Mouse (Mus musculus): Measurements from ENCODE around the gene Mospd3. TPM values are rescaled to one million over a fixed set of nuclear protein-coding genes. Genes with fewer than 3 reads are reported as not detected.
A peak's percentile ranks its signal among the peaks of the same experiment; 100 is the strongest.

The Mospd3 gene
- polyA plus RNA-seq, 1 experiment = 29.1 TPM

- Histone ChIP-seq H3K27ac (ENCODE audit: control insufficient read depth, insufficient read depth, low read depth, low read length, poor library complexity) (no peak overlapping the region), H3K4me1 (ENCODE audit: control insufficient read depth, insufficient read depth, low read length) (no peaks in the 10 kb centered on the region; the same call in 1 of the 2 replicates), H3K4me3 (replicated peaks; ENCODE audit: control insufficient read depth, low read depth, low read length) (no peak overlapping the region)
- TF ChIP-seq POLR2A (IDR thresholded peaks at IDR 0.05; ENCODE audit: borderline replicate concordance, control insufficient read depth, low read depth, low read length) (no peak), CTCF (IDR thresholded peaks at IDR 0.05; ENCODE audit: control insufficient read depth, insufficient read depth, low read length) (no peak)
- 94% methylated on average over 5 of the region's 5 CpGs for WGBS
These were observed 34.4 kb downstream of the Mospd3 start for GRCm38 (mm10) chr5:137566416-137566815.

GRCm38 (mm10) chr5:137565744-137566143, 35.1 kb downstream of the Mospd3 start:
- Histone ChIP-seq H3K4me3 (replicated peaks; ENCODE audit: control insufficient read depth, low read depth, low read length) (no peak overlapping the region), H3K4me1 (ENCODE audit: control insufficient read depth, insufficient read depth, low read length) (no peaks in the 10 kb centered on the region; the same call in 1 of the 2 replicates), H3K27ac (ENCODE audit: control insufficient read depth, insufficient read depth, low read depth, low read length, poor library complexity) (no peak overlapping the region)
- TF ChIP-seq POLR2A (IDR thresholded peaks at IDR 0.05; ENCODE audit: borderline replicate concordance, control insufficient read depth, low read depth, low read length) = no peak
- no peak for TF ChIP-seq CTCF (IDR thresholded peaks at IDR 0.05; ENCODE audit: control insufficient read depth, insufficient read depth, low read length)
- 81% methylated on average over 6 of the region's 6 CpGs for WGBS

GRCm38 (mm10) chr5:137562965-137563364, 37.9 kb downstream of the Mospd3 start:
- no peak overlapping the region for H3K4me3 ChIP-seq (replicated peaks; ENCODE audit: control insufficient read depth, low read depth, low read length)
- TF ChIP-seq CTCF (IDR thresholded peaks at IDR 0.05; ENCODE audit: control insufficient read depth, insufficient read depth, low read length) (no peak), POLR2A (IDR thresholded peaks at IDR 0.05; ENCODE audit: borderline replicate concordance, control insufficient read depth, low read depth, low read length) (no peak)
- no peaks in the 10 kb centered on the region for H3K4me1 ChIP-seq (ENCODE audit: control insufficient read depth, insufficient read depth, low read length)
- 85% methylated on average over 10 of the region's 10 CpGs for WGBS
- H3K27ac ChIP-seq (ENCODE audit: control insufficient read depth, insufficient read depth, low read depth, low read length, poor library complexity) = no peak overlapping the region

GRCm38 (mm10) chr5:137561556-137561955, 39.3 kb downstream of the Mospd3 start:
- H3K4me1 ChIP-seq (ENCODE audit: control insufficient read depth, insufficient read depth, low read length) = no peaks in the 10 kb centered on the region
- 71% methylated on average over 6 of the region's 6 CpGs for WGBS
- TF ChIP-seq CTCF (IDR thresholded peaks at IDR 0.05; ENCODE audit: control insufficient read depth, insufficient read depth, low read length) (no peak), POLR2A (IDR thresholded peaks at IDR 0.05; ENCODE audit: borderline replicate concordance, control insufficient read depth, low read depth, low read length) (no peak)
- no peak overlapping the region for H3K27ac ChIP-seq (ENCODE audit: control insufficient read depth, insufficient read depth, low read depth, low read length, poor library complexity)
- no peak overlapping the region for H3K4me3 ChIP-seq (replicated peaks; ENCODE audit: control insufficient read depth, low read depth, low read length)

- no peak overlapping the region for H3K4me3 ChIP-seq (replicated peaks; ENCODE audit: control insufficient read depth, low read depth, low read length)
- no peak overlapping the region for H3K27ac ChIP-seq (ENCODE audit: control insufficient read depth, insufficient read depth, low read depth, low read length, poor library complexity)
- H3K4me1 ChIP-seq (ENCODE audit: control insufficient read depth, insufficient read depth, low read length) = no peaks in the 10 kb centered on the region; the same call in none of the 2 replicates
- WGBS = 44% methylated on average over 11 of the region's 11 CpGs
- no peak for TF ChIP-seq CTCF (IDR thresholded peaks at IDR 0.05; ENCODE audit: control insufficient read depth, insufficient read depth, low read length)
- no peak for TF ChIP-seq POLR2A (IDR thresholded peaks at IDR 0.05; ENCODE audit: borderline replicate concordance, control insufficient read depth, low read depth, low read length)
These were observed 47.0 kb downstream of the Mospd3 start for GRCm38 (mm10) chr5:137553898-137554297.

- WGBS = 2% methylated on average over 37 of the region's 37 CpGs
- no peak within 1 kb of the TSS for H3K4me3 ChIP-seq (replicated peaks; ENCODE audit: control insufficient read depth, low read depth, low read length)
- peak within 1 kb of the TSS; percentile 13; the same call in 1 of the 2 replicates for H3K27ac ChIP-seq (ENCODE audit: control insufficient read depth, insufficient read depth, low read depth, low read length, poor library complexity)
- no peaks in the 10 kb centered on the region; the same call in none of the 2 replicates for H3K4me1 ChIP-seq (ENCODE audit: control insufficient read depth, insufficient read depth, low read length)
- TF ChIP-seq POLR2A (IDR thresholded peaks at IDR 0.05; ENCODE audit: borderline replicate concordance, control insufficient read depth, low read depth, low read length) (no peak), CTCF (IDR thresholded peaks at IDR 0.05; ENCODE audit: control insufficient read depth, insufficient read depth, low read length) (no peak)
These were observed 47.4 kb downstream of the Mospd3 start, which contains the start of gene Actl6b for GRCm38 (mm10) chr5:137553411-137553837. Gene Actl6b (plus strand): TSS chr5:137553517.

GRCm38 (mm10) chr5:137553000-137553399, 47.9 kb downstream of the Mospd3 start:
- WGBS = 35% methylated on average over 6 of the region's 6 CpGs
- H3K4me3 ChIP-seq (replicated peaks; ENCODE audit: control insufficient read depth, low read depth, low read length) = no peak overlapping the region
- no peaks in the 10 kb centered on the region; the same call in none of the 2 replicates for H3K4me1 ChIP-seq (ENCODE audit: control insufficient read depth, insufficient read depth, low read length)
- no peak overlapping the region for H3K27ac ChIP-seq (ENCODE audit: control insufficient read depth, insufficient read depth, low read depth, low read length, poor library complexity)
- TF ChIP-seq POLR2A (IDR thresholded peaks at IDR 0.05; ENCODE audit: borderline replicate concordance, control insufficient read depth, low read depth, low read length) (no peak), CTCF (IDR thresholded peaks at IDR 0.05; ENCODE audit: control insufficient read depth, insufficient read depth, low read length) (no peak)

- Histone ChIP-seq H3K27ac (ENCODE audit: control insufficient read depth, insufficient read depth, low read depth, low read length, poor library complexity) (no peak overlapping the region), H3K4me1 (ENCODE audit: control insufficient read depth, insufficient read depth, low read length) (no peaks in the 10 kb centered on the region; the same call in none of the 2 replicates), H3K4me3 (replicated peaks; ENCODE audit: control insufficient read depth, low read depth, low read length) (no peak overlapping the region)
- TF ChIP-seq CTCF (IDR thresholded peaks at IDR 0.05; ENCODE audit: control insufficient read depth, insufficient read depth, low read length) (no peak), POLR2A (IDR thresholded peaks at IDR 0.05; ENCODE audit: borderline replicate concordance, control insufficient read depth, low read depth, low read length) (no peak)
- 68% methylated on average over 5 of the region's 5 CpGs for WGBS
These were observed 49.7 kb downstream of the Mospd3 start for GRCm38 (mm10) chr5:137551119-137551518.

GRCm38 (mm10) chr5:137549840-137550239, 51.0 kb downstream of the Mospd3 start:
- no peak for TF ChIP-seq CTCF (IDR thresholded peaks at IDR 0.05; ENCODE audit: control insufficient read depth, insufficient read depth, low read length)
- TF ChIP-seq POLR2A (IDR thresholded peaks at IDR 0.05; ENCODE audit: borderline replicate concordance, control insufficient read depth, low read depth, low read length) = no peak
- H3K27ac ChIP-seq (ENCODE audit: control insufficient read depth, insufficient read depth, low read depth, low read length, poor library complexity) = no peak overlapping the region
- H3K4me3 ChIP-seq (replicated peaks; ENCODE audit: control insufficient read depth, low read depth, low read length) = no peak overlapping the region
- no peaks in the 10 kb centered on the region; the same call in none of the 2 replicates for H3K4me1 ChIP-seq (ENCODE audit: control insufficient read depth, insufficient read depth, low read length)
- 75% methylated on average over 2 of the region's 2 CpGs for WGBS

Other genes starting within 250 kb of the Mospd3 start
- not detected in 2 replicates for gene Zan, start 124.0 kb downstream of the Mospd3 start, polyA plus RNA-seq (2011; ENCODE audit: insufficient read depth, insufficient read length, low replicate concordance, missing spikeins)
- gene Pop7, start 98.5 kb downstream of the Mospd3 start, polyA plus RNA-seq (2011; ENCODE audit: insufficient read depth, insufficient read length, low replicate concordance, missing spikeins) = 22.1 and 32.2 TPM in 2 replicates
- 57.6 and 80.1 TPM in 2 replicates for gene Gigyf1, start 82.5 kb downstream of the Mospd3 start, polyA plus RNA-seq (2011; ENCODE audit: insufficient read depth, insufficient read length, low replicate concordance, missing spikeins)
- gene Epo, start 67.8 kb downstream of the Mospd3 start, polyA plus RNA-seq (2011; ENCODE audit: insufficient read depth, insufficient read length, low replicate concordance, missing spikeins) = not detected in 2 replicates
- 294 and 476 TPM in 2 replicates for gene Gnb2, start 67.5 kb downstream of the Mospd3 start, polyA plus RNA-seq (2011; ENCODE audit: insufficient read depth, insufficient read length, low replicate concordance, missing spikeins)
- not detected in 2 replicates for gene Actl6b, start 47.5 kb downstream of the Mospd3 start, polyA plus RNA-seq (2011; ENCODE audit: insufficient read depth, insufficient read length, low replicate concordance, missing spikeins)
- gene Tfr2, start 31.2 kb downstream of the Mospd3 start, polyA plus RNA-seq (2011; ENCODE audit: insufficient read depth, insufficient read length, low replicate concordance, missing spikeins) = 25.9 and 51.0 TPM in 2 replicates
- gene Pcolce, start 12.7 kb upstream of the Mospd3 start, polyA plus RNA-seq (2011; ENCODE audit: insufficient read depth, insufficient read length, low replicate concordance, missing spikeins) = 17.2 and 23.4 TPM in 2 replicates
- 0.41 TPM in 1 of 2 replicates, not detected in the other for gene Fbxo24, start 27.9 kb upstream of the Mospd3 start, polyA plus RNA-seq (2011; ENCODE audit: insufficient read depth, insufficient read length, low replicate concordance, missing spikeins)
- gene Lrch4, start 28.1 kb upstream of the Mospd3 start, polyA plus RNA-seq (2011; ENCODE audit: insufficient read depth, insufficient read length, low replicate concordance, missing spikeins) = 36.1 and 108 TPM in 2 replicates
- 24.9 and 41.6 TPM in 2 replicates for gene Gm20605, start 28.1 kb upstream of the Mospd3 start, polyA plus RNA-seq (2011; ENCODE audit: insufficient read depth, insufficient read length, low replicate concordance, missing spikeins)
- gene Sap25, start 40.3 kb upstream of the Mospd3 start, polyA plus RNA-seq (2011; ENCODE audit: insufficient read depth, insufficient read length, low replicate concordance, missing spikeins) = 65.6 and 161 TPM in 2 replicates
- 0.77 TPM in 1 of 2 replicates, not detected in the other for gene Irs3, start 44.7 kb upstream of the Mospd3 start, polyA plus RNA-seq (2011; ENCODE audit: insufficient read depth, insufficient read length, low replicate concordance, missing spikeins)
- 33.1 and 50.5 TPM in 2 replicates for gene Agfg2, start 83.7 kb upstream of the Mospd3 start, polyA plus RNA-seq (2011; ENCODE audit: insufficient read depth, insufficient read length, low replicate concordance, missing spikeins)
- 1.2 and 1.9 TPM in 2 replicates for gene Nyap1, start 140.5 kb upstream of the Mospd3 start, polyA plus RNA-seq (2011; ENCODE audit: insufficient read depth, insufficient read length, low replicate concordance, missing spikeins)
- gene Tsc22d4, start 144.7 kb upstream of the Mospd3 start, polyA plus RNA-seq (2011; ENCODE audit: insufficient read depth, insufficient read length, low replicate concordance, missing spikeins) = 143 and 144 TPM in 2 replicates
- gene Ppp1r35, start 177.8 kb upstream of the Mospd3 start, polyA plus RNA-seq (2011; ENCODE audit: insufficient read depth, insufficient read length, low replicate concordance, missing spikeins) = 52.6 and 130 TPM in 2 replicates
- gene Mepce, start 186.6 kb upstream of the Mospd3 start, polyA plus RNA-seq (2011; ENCODE audit: insufficient read depth, insufficient read length, low replicate concordance, missing spikeins) = 25.6 and 45.6 TPM in 2 replicates
- gene Zcwpw1, start 186.7 kb upstream of the Mospd3 start, polyA plus RNA-seq (2011; ENCODE audit: insufficient read depth, insufficient read length, low replicate concordance, missing spikeins) = 9.5 and 18.7 TPM in 2 replicates
- gene Pilra, start 235.2 kb upstream of the Mospd3 start, polyA plus RNA-seq (2011; ENCODE audit: insufficient read depth, insufficient read length, low replicate concordance, missing spikeins) = 27.5 and 45.8 TPM in 2 replicates